In genomic region chr4:132567361-132567779, GRCm38 (mm10) we compare ENCODE assay signal across 9 mouse cellular contexts. TPM values are rescaled to one million over a fixed set of nuclear protein-coding genes. Genes with fewer than 3 reads are reported as not detected.
DNase-seq lines count a peak whose midpoint lies in the region; ATAC-seq and TF ChIP-seq lines count a peak whose summit lies in the region.
"Had no signal": no experiment of that assay in that cellular context is flagged by ENCODE, and none has a peak within 500 bp of the region (broad histone marks: within the 10 kb centered on the region; RNA-seq: fewer than 3 reads in every experiment).

No protein-coding gene starts in this region.

- ATAC-seq in intestine, postnatal 0 days: no peak
- no peak for ATAC-seq in intestine, embryonic 16.5 days
- no peak for ATAC-seq in heart, postnatal 0 days (ENCODE audit: insufficient read depth, low read depth)

- no peak overlapping the region for H3K9ac ChIP-seq in intestine, postnatal 0 days (ENCODE audit: low read depth, low read length)
- no peak overlapping the region for H3K9ac ChIP-seq in intestine, embryonic 16.5 days (ENCODE audit: low read depth, low read length)
- H3K9ac ChIP-seq in heart, postnatal 0 days (replicated peaks; ENCODE audit: low read depth, low read length): no peak overlapping the region
- H3K9ac ChIP-seq: hindbrain, embryonic 13.5 days; liver, embryonic 14.5 days had no signal

- peak; percentile 46 for DNase-seq in R1 (ENCODE audit: low read depth, low spot score)
- DNase-seq in heart, postnatal 0 days (ENCODE audit: low spot score): peak; percentile 20
- no peak for DNase-seq in thymus, postnatal 36 days
- no peak for DNase-seq in midbrain, embryonic 10.5 days (ENCODE audit: low spot score)

- H3K36me3 ChIP-seq in intestine, postnatal 0 days (ENCODE audit: control insufficient read depth, insufficient read depth): no peaks in the 10 kb centered on the region; the same call in 1 of the 2 replicates
- no peaks in the 10 kb centered on the region for H3K36me3 ChIP-seq in intestine, embryonic 16.5 days (ENCODE audit: control insufficient read depth, insufficient read depth, low read length)
- H3K36me3 ChIP-seq in heart, postnatal 0 days (replicated peaks; ENCODE audit: control insufficient read depth, insufficient read depth, low read length): no peaks in the 10 kb centered on the region
- peaks cover 6% of the 10 kb centered on the region for H3K36me3 ChIP-seq in megakaryocyte, embryonic 14.5 days (replicated peaks; ENCODE audit: low read length)
- H3K36me3 ChIP-seq in midbrain, embryonic 10.5 days: no peaks in the 10 kb centered on the region
- H3K36me3 ChIP-seq: hindbrain, embryonic 13.5 days had no signal

- no peak for TF ChIP-seq EP300 in heart, postnatal 0 days (IDR thresholded peaks at IDR 0.05; ENCODE audit: low read depth)

- no peak overlapping the region for H3K4me3 ChIP-seq in intestine, postnatal 0 days (ENCODE audit: low read depth, low read length)
- no peak overlapping the region for H3K4me3 ChIP-seq in intestine, embryonic 16.5 days (ENCODE audit: low read length)
- H3K4me3 ChIP-seq in heart, postnatal 0 days (ENCODE audit: low read depth, low read length): no peak overlapping the region
- peak overlapping the region; percentile 47 for H3K4me3 ChIP-seq in megakaryocyte, embryonic 14.5 days (replicated peaks)
- no peak overlapping the region for H3K4me3 ChIP-seq in midbrain, embryonic 10.5 days
- H3K4me3 ChIP-seq: hindbrain, embryonic 13.5 days had no signal

- H3K27ac ChIP-seq in intestine, postnatal 0 days (ENCODE audit: low read depth, low read length): peak overlapping the region; percentile 50; the same call in 1 of the 2 replicates
- H3K27ac ChIP-seq in intestine, embryonic 16.5 days (ENCODE audit: low read length): no peak overlapping the region
- no peak overlapping the region for H3K27ac ChIP-seq in heart, postnatal 0 days (ENCODE audit: low read depth)
- H3K27ac ChIP-seq in midbrain, embryonic 10.5 days (replicated peaks): no peak overlapping the region
- H3K27ac ChIP-seq: hindbrain, embryonic 13.5 days; liver, embryonic 14.5 days had no signal

- no peak for TF ChIP-seq CTCF in intestine, postnatal 0 days (IDR thresholded peaks at IDR 0.05; ENCODE audit: low read depth)
- no peak for TF ChIP-seq CTCF in heart, postnatal 0 days (IDR thresholded peaks at IDR 0.05; ENCODE audit: low read depth)

- no peaks in the 10 kb centered on the region for H3K9me3 ChIP-seq in intestine, postnatal 0 days (ENCODE audit: control insufficient read depth)
- no peaks in the 10 kb centered on the region for H3K9me3 ChIP-seq in intestine, embryonic 16.5 days (ENCODE audit: control insufficient read depth, low read length)
- no peaks in the 10 kb centered on the region for H3K9me3 ChIP-seq in heart, postnatal 0 days (replicated peaks; ENCODE audit: control insufficient read depth, low read length)
- H3K9me3 ChIP-seq in megakaryocyte, embryonic 14.5 days: peaks cover 8% of the 10 kb centered on the region; the same call in 1 of the 2 replicates
- peaks cover 3% of the 10 kb centered on the region; the same call in 1 of the 2 replicates for H3K9me3 ChIP-seq in midbrain, embryonic 10.5 days (replicated peaks)
- H3K9me3 ChIP-seq: hindbrain, embryonic 13.5 days had no signal

- 49% methylated on average over 9 of the region's 9 CpGs for WGBS in intestine, postnatal 0 days
- 63% methylated on average over 9 of the region's 9 CpGs for WGBS in intestine, embryonic 16.5 days
- WGBS in heart, postnatal 0 days: 53% methylated on average over 9 of the region's 9 CpGs
- WGBS in midbrain, embryonic 10.5 days: 79% methylated on average over 9 of the region's 9 CpGs

- no peaks in the 10 kb centered on the region for H3K27me3 ChIP-seq in intestine, postnatal 0 days (replicated peaks; ENCODE audit: control insufficient read depth, insufficient read depth, low read length)
- no peaks in the 10 kb centered on the region for H3K27me3 ChIP-seq in intestine, embryonic 16.5 days (replicated peaks; ENCODE audit: control insufficient read depth, insufficient read depth, low read length)
- H3K27me3 ChIP-seq in heart, postnatal 0 days (ENCODE audit: control insufficient read depth, insufficient read depth, low read length): no peaks in the 10 kb centered on the region
- peaks cover 41% of the 10 kb centered on the region for H3K27me3 ChIP-seq in megakaryocyte, embryonic 14.5 days (replicated peaks)
- H3K27me3 ChIP-seq in midbrain, embryonic 10.5 days (ENCODE audit: low read depth, poor library complexity, severe bottlenecking): no peaks in the 10 kb centered on the region
- H3K27me3 ChIP-seq: hindbrain, embryonic 13.5 days had no signal

- H3K4me2 ChIP-seq in intestine, postnatal 0 days (replicated peaks; ENCODE audit: low read depth): 0 out of 2 replicates have a peak overlapping the region, but pooled peaks have one; percentile 28
- H3K4me2 ChIP-seq in intestine, embryonic 16.5 days (ENCODE audit: low read depth, low read length): no peak overlapping the region
- no peak overlapping the region for H3K4me2 ChIP-seq in heart, postnatal 0 days (ENCODE audit: low read depth, low read length)
- H3K4me2 ChIP-seq: hindbrain, embryonic 13.5 days had no signal

- H3K4me1 ChIP-seq in intestine, postnatal 0 days (replicated peaks; ENCODE audit: control insufficient read depth, insufficient read depth, low read length): peaks cover 8% of the 10 kb centered on the region; the same call in 1 of the 2 replicates
- H3K4me1 ChIP-seq in intestine, embryonic 16.5 days (ENCODE audit: control insufficient read depth, insufficient read depth, low read length): peaks cover 21% of the 10 kb centered on the region; the same call in 1 of the 2 replicates
- no peaks in the 10 kb centered on the region; the same call in 1 of the 2 replicates for H3K4me1 ChIP-seq in heart, postnatal 0 days (ENCODE audit: control insufficient read depth, insufficient read depth)
- H3K4me1 ChIP-seq in megakaryocyte, embryonic 14.5 days: peaks cover 43% of the 10 kb centered on the region
- H3K4me1 ChIP-seq in midbrain, embryonic 10.5 days: peaks cover 7% of the 10 kb centered on the region
- H3K4me1 ChIP-seq: hindbrain, embryonic 13.5 days had no signal

RNA-seq across cellular contexts. Expression of gene Ptafr, which starts 3.5 kb away (rescaled TPM):
- 4.7 and 5.2 TPM in 2 replicates for polyA plus RNA-seq in intestine, postnatal 0 days (2015; fragmentation: Nextera tagmentation; extraction: Ambion mirVana)
- polyA plus RNA-seq in intestine, embryonic 16.5 days (2015; fragmentation: Nextera tagmentation; extraction: Ambion mirVana): 1.5 and 1.6 TPM in 2 replicates
- 0.08 and 1.5 TPM in 2 replicates for total RNA-seq in heart, postnatal 0 days (2014; rRNA removed; ENCODE audit: low replicate concordance)
- 0.61 and 0.71 TPM in 2 replicates for polyA plus RNA-seq in heart, postnatal 0 days (2015; fragmentation: Nextera tagmentation; extraction: Ambion mirVana)
- 3.1 TPM in 1 of 2 replicates, not detected in the other for polyA plus RNA-seq in megakaryocyte, embryonic 14.5 days (2012; ENCODE audit: insufficient read depth, low replicate concordance)
- polyA plus RNA-seq in midbrain, embryonic 10.5 days (2016; fragmentation: Nextera tagmentation; extraction: Ambion mirVana): 0.41 and 0.56 TPM in 2 replicates

RNA-seq across cellular contexts. Expression of gene Dnajc8, which starts 32.0 kb away (rescaled TPM):
- 119 and 120 TPM in 2 replicates for polyA plus RNA-seq in intestine, postnatal 0 days (2015; fragmentation: Nextera tagmentation; extraction: Ambion mirVana)
- polyA plus RNA-seq in intestine, embryonic 16.5 days (2015; fragmentation: Nextera tagmentation; extraction: Ambion mirVana): 140 and 150 TPM in 2 replicates
- total RNA-seq in heart, postnatal 0 days (2014; rRNA removed; ENCODE audit: low replicate concordance): 64.0 and 104 TPM in 2 replicates
- 94.1 and 96.2 TPM in 2 replicates for polyA plus RNA-seq in heart, postnatal 0 days (2015; fragmentation: Nextera tagmentation; extraction: Ambion mirVana)
- 96.7 and 198 TPM in 2 replicates for polyA plus RNA-seq in megakaryocyte, embryonic 14.5 days (2012; ENCODE audit: insufficient read depth, low replicate concordance)
- polyA plus RNA-seq in midbrain, embryonic 10.5 days (2016; fragmentation: Nextera tagmentation; extraction: Ambion mirVana): 203 and 216 TPM in 2 replicates

RNA-seq across cellular contexts. Expression of gene Atpif1, which starts 33.9 kb away (rescaled TPM):
- 1,746 and 1,835 TPM in 2 replicates for polyA plus RNA-seq in intestine, postnatal 0 days (2015; fragmentation: Nextera tagmentation; extraction: Ambion mirVana)
- polyA plus RNA-seq in intestine, embryonic 16.5 days (2015; fragmentation: Nextera tagmentation; extraction: Ambion mirVana): 1,346 and 1,379 TPM in 2 replicates
- 340 and 524 TPM in 2 replicates for total RNA-seq in heart, postnatal 0 days (2014; rRNA removed; ENCODE audit: low replicate concordance)
- polyA plus RNA-seq in heart, postnatal 0 days (2015; fragmentation: Nextera tagmentation; extraction: Ambion mirVana): 2,178 and 2,289 TPM in 2 replicates
- 55.6 and 352 TPM in 2 replicates for polyA plus RNA-seq in megakaryocyte, embryonic 14.5 days (2012; ENCODE audit: insufficient read depth, low replicate concordance)
- 965 and 979 TPM in 2 replicates for polyA plus RNA-seq in midbrain, embryonic 10.5 days (2016; fragmentation: Nextera tagmentation; extraction: Ambion mirVana)

RNA-seq across cellular contexts. Expression of gene Sesn2, which starts 57.1 kb away (rescaled TPM):
- 17.2 and 18.0 TPM in 2 replicates for polyA plus RNA-seq in intestine, postnatal 0 days (2015; fragmentation: Nextera tagmentation; extraction: Ambion mirVana)
- 11.6 and 12.4 TPM in 2 replicates for polyA plus RNA-seq in intestine, embryonic 16.5 days (2015; fragmentation: Nextera tagmentation; extraction: Ambion mirVana)
- 6.2 and 8.9 TPM in 2 replicates for total RNA-seq in heart, postnatal 0 days (2014; rRNA removed; ENCODE audit: low replicate concordance)
- 5.0 and 5.2 TPM in 2 replicates for polyA plus RNA-seq in heart, postnatal 0 days (2015; fragmentation: Nextera tagmentation; extraction: Ambion mirVana)
- 23.7 and 27.2 TPM in 2 replicates for polyA plus RNA-seq in megakaryocyte, embryonic 14.5 days (2012; ENCODE audit: insufficient read depth, low replicate concordance)
- polyA plus RNA-seq in midbrain, embryonic 10.5 days (2016; fragmentation: Nextera tagmentation; extraction: Ambion mirVana): 13.0 and 14.7 TPM in 2 replicates

Comparison
In these comparisons a context has a peak if more than half of its experiments do, and no peak if none do; other contexts are left out.
1. DNase-seq: peak in R1 (single experiment) and heart, postnatal 0 days (single experiment); none in thymus, postnatal 36 days (0 of 2) and midbrain, embryonic 10.5 days (single experiment).